Mouse (Mus musculus) forebrain, embryonic 13.5 days (tissue): Measurements from ENCODE around the gene Matn4. TPM values are rescaled to one million over a fixed set of nuclear protein-coding genes. Genes with fewer than 3 reads are reported as not detected.

Source experiments
- ATAC-seq: fragments of 200-750 bp; cut with Nextera tagmentation; 2 replicates; pipeline ENCODE4 v1.8.0; 2017
- H3K27ac ChIP-seq: fragments of 300-500 bp; sonication (generic); 2 replicates; pipeline ENCODE4 v1.5.1; 2015; ENCODE audit warnings: inconsistent platforms, mild to moderate bottlenecking, moderate library complexity
- H3K27me3 ChIP-seq: fragments of 300-500 bp; sonication (generic); 2 replicates; pipeline ENCODE4 v1.6.1; 2015; ENCODE audit warnings: mild to moderate bottlenecking, inconsistent platforms
- H3K36me3 ChIP-seq: fragments of 300-500 bp; sonication (generic); 2 replicates; pipeline ENCODE4 v1.6.1; 2015; ENCODE audit warnings: mild to moderate bottlenecking, inconsistent platforms; ENCODE audit not compliant: poor library complexity, severe bottlenecking
- H3K4me1 ChIP-seq: fragments of 300-500 bp; sonication (generic); 2 replicates; pipeline ENCODE4 v1.6.1; 2015; ENCODE audit warnings: inconsistent platforms
- H3K4me2 ChIP-seq: fragments of 300-500 bp; sonication (generic); 2 replicates; pipeline ENCODE4 v1.6.1; 2015; ENCODE audit warnings: inconsistent platforms, mild to moderate bottlenecking, moderate library complexity
- H3K4me3 ChIP-seq: fragments of 300-500 bp; sonication (generic); 2 replicates; pipeline ENCODE4 v1.5.1; 2015; ENCODE audit warnings: mild to moderate bottlenecking, inconsistent platforms
- H3K9ac ChIP-seq: fragments of 300-500 bp; sonication (generic); 2 replicates; pipeline ENCODE4 v1.6.1; 2015; ENCODE audit warnings: mild to moderate bottlenecking, inconsistent platforms
- H3K9me3 ChIP-seq: fragments of 300-500 bp; sonication (generic); replicated peaks from 2 replicates; pipeline ENCODE4 v1.6.1; 2016; ENCODE audit warnings: inconsistent platforms
- WGBS: fragments of 180-500 bp; shearing (Covaris S2); methylation state at CpG from one replicate; pipeline ENCODE4 v1.1.7; 2015; 5-methylcytosine and 5-hydroxymethylcytosine counted together
- polyA plus RNA-seq: library from polyadenylated mRNA; unstranded; fragments of >200 nt; fragmentation: Nextera tagmentation; extraction: Ambion mirVana; gene quantifications from 2 replicates; pipeline ENCODE4 v1.2.1, GENCODE M21; 2015

Gene Matn4
- polyA plus RNA-seq, 1 experiment from 2014 or later, result 0.15 TPM

- Histone ChIP-seq H3K27me3 (peaks cover 14% of the 10 kb centered on the region), H3K4me3 (peak overlapping the region; percentile 51), H3K4me2 (peak overlapping the region; percentile 93), H3K36me3 (no peaks in the 10 kb centered on the region), H3K27ac (no peak overlapping the region), H3K9me3 (no peaks in the 10 kb centered on the region), H3K4me1 (peaks cover 27% of the 10 kb centered on the region), H3K9ac (peak overlapping the region; percentile 68)
- 0% methylated on average over 26 of the region's 26 CpGs for WGBS
- peak; percentile 95 for ATAC-seq
Observed at GRCm38 (mm10) chr2:164443051-164443437, 38.1 kb upstream of the Matn4 start.

DNA sequence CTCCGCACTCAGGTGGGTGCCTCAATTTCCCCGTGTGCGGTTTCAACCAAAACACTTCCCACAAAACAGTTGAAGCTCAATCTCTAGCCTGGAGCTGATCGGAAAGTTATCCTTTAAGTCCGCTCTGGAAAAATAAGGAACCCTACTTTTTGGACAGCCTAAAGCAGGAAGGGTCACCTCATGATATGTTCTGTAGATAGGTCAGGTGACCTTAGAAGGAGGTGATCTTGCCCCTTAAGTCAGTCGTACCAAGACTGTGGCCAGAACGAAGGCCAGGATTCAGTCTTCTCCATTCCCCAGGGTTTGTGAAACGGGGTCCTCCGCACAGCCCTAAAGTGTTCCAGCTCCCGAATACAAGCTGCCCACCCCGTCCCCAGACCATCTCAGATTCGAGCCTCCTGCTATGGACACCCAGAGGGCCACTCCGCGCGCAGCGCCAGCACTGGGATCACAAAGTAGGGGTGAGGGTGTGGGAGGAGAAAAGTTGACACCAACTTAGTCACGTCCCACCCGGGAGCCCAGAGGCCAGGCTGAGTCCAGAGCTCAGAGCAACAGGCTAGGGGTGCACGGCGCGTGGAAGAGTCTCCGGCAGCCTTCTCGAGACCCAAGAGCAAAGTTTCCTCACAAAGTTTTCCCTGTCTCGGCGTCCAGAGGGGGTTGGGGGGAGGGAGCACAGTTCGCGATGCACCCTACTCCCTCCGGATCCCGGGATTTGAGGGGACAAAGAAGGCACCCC is 37.5 kb upstream of the Matn4 start:
- H3K27ac ChIP-seq, result no peak overlapping the region
- H3K4me1 ChIP-seq, result peaks cover 27% of the 10 kb centered on the region
- peak overlapping the region; percentile 93 for H3K4me2 ChIP-seq
- peak; percentile 40; the same call in 1 of the 2 replicates for ATAC-seq
- peak overlapping the region; percentile 68 for H3K9ac ChIP-seq
- H3K9me3 ChIP-seq, result no peaks in the 10 kb centered on the region
- peak overlapping the region; percentile 51 for H3K4me3 ChIP-seq
- 3% methylated on average over 29 of the region's 29 CpGs for WGBS
- H3K36me3 ChIP-seq, result no peaks in the 10 kb centered on the region
- H3K27me3 ChIP-seq, result peaks cover 14% of the 10 kb centered on the region

DNA sequence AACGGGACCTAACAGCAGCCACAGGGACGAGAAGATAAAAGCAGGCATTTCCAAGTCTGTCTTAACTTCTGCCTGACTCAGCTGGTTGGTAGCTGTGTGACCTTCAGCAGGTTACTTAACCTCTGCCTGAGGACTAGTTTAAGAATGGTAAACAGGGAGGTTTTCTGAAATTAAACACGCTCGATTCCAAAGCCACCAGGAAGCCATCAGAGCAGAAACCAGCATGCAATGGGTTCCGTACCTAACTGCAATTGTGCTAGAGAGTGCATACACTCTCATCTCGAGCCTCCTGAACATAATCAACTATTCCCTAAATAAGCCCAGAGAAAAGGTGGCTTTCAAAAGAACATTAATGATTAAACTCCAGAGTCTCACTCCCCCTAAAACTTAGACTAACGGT is 36.8 kb upstream of the Matn4 start:
- H3K9ac ChIP-seq, result no peak overlapping the region
- H3K4me3 ChIP-seq, result no peak overlapping the region
- no peak overlapping the region for H3K27ac ChIP-seq
- H3K4me1 ChIP-seq, result peaks cover 27% of the 10 kb centered on the region
- H3K9me3 ChIP-seq, result no peaks in the 10 kb centered on the region
- H3K4me2 ChIP-seq, result peak overlapping the region; percentile 93
- ATAC-seq, result no peak
- peaks cover 14% of the 10 kb centered on the region for H3K27me3 ChIP-seq
- H3K36me3 ChIP-seq, result no peaks in the 10 kb centered on the region
- WGBS, result 36% methylated on average over 7 of the region's 7 CpGs

DNA sequence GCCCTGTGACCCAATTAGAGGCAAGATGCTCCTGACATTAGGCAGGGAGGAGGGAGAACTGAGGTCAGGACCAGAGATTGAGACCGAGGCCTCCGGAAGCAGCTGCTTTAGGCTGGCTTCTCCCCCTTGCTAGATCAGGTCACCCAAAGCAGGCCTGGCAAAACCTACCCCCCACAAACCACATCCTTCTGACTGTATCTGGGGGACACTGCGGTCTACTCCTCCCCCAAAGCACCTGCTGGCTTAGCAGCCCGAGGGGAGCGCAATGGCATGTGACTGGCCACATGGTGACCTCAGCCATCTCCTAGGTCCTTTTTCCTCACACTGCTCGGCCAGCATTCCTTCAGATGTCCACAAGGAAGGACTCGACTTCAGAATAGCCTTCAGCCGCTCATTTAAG is 36.2 kb upstream of the Matn4 start:
- Histone ChIP-seq H3K27ac (no peak overlapping the region), H3K4me3 (no peak overlapping the region), H3K9me3 (no peaks in the 10 kb centered on the region), H3K36me3 (no peaks in the 10 kb centered on the region), H3K4me2 (0 out of 2 replicates have a peak overlapping the region, but pooled peaks have one; percentile 4), H3K9ac (no peak overlapping the region), H3K4me1 (peaks cover 27% of the 10 kb centered on the region), H3K27me3 (peaks cover 14% of the 10 kb centered on the region)
- WGBS, result 46% methylated on average over 8 of the region's 8 CpGs
- no peak for ATAC-seq

DNA sequence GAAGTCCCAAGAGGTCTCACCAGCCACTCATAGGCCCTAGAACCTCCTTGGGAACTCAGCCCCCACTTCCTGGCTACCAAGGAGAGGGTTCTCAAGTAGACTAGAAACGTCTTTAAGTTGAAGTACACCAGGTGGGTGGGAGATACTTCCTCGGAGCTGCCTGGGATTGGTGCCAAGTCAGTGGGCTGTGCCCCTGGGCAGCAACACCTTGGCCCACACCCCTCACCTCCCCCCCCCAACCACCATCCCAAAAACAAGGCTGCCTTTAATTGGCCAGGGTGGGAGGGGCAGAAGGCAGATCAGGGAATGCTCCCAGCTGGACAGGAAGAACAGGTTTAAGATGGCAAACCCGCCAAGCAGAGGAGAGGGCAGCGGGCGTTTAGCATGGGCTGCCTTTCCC is 35.4 kb upstream of the Matn4 start:
- no peak overlapping the region for H3K4me3 ChIP-seq
- no peaks in the 10 kb centered on the region for H3K9me3 ChIP-seq
- H3K27ac ChIP-seq, result no peak overlapping the region
- 77% methylated on average over 5 of the region's 5 CpGs for WGBS
- H3K9ac ChIP-seq, result no peak overlapping the region
- H3K27me3 ChIP-seq, result peaks cover 14% of the 10 kb centered on the region
- no peaks in the 10 kb centered on the region for H3K36me3 ChIP-seq
- peaks cover 27% of the 10 kb centered on the region for H3K4me1 ChIP-seq
- no peak for ATAC-seq
- no peak overlapping the region for H3K4me2 ChIP-seq

GRCm38 (mm10) chr2:164439001-164439421 is 34.1 kb upstream of the Matn4 start:
- H3K27ac ChIP-seq, result no peak overlapping the region
- peaks cover 27% of the 10 kb centered on the region for H3K4me1 ChIP-seq
- H3K4me2 ChIP-seq, result no peak overlapping the region
- WGBS, result 58% methylated on average over 3 of the region's 3 CpGs
- H3K4me3 ChIP-seq, result no peak overlapping the region
- H3K27me3 ChIP-seq, result peaks cover 14% of the 10 kb centered on the region
- H3K9me3 ChIP-seq, result no peaks in the 10 kb centered on the region
- no peak overlapping the region for H3K9ac ChIP-seq
- ATAC-seq, result no peak
- no peaks in the 10 kb centered on the region for H3K36me3 ChIP-seq

DNA sequence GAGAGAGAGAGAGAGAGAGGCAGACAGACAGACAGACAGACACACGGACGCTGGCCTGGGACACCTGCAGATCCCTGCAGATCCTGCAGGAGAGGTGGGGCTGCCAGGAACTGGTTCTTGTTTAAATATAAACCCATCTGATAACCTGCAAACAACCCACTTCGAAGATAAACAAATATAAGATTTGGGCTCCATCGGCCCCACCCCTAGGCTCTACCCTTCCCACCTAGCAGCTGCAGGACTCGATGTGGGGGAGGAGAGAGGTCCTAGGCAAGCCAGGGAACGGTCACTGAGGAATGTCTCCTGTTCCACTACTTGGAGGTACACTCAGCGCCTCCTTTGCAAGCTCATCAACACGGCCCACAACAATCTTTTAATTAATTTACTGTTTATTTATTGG is 33.3 kb upstream of the Matn4 start:
- WGBS, result 69% methylated on average over 8 of the region's 8 CpGs
- Histone ChIP-seq H3K4me2 (no peak overlapping the region), H3K27ac (no peak overlapping the region), H3K9ac (no peak overlapping the region), H3K9me3 (no peaks in the 10 kb centered on the region), H3K27me3 (peaks cover 14% of the 10 kb centered on the region), H3K4me3 (no peak overlapping the region), H3K36me3 (no peaks in the 10 kb centered on the region), H3K4me1 (peaks cover 22% of the 10 kb centered on the region)
- ATAC-seq, result no peak

DNA sequence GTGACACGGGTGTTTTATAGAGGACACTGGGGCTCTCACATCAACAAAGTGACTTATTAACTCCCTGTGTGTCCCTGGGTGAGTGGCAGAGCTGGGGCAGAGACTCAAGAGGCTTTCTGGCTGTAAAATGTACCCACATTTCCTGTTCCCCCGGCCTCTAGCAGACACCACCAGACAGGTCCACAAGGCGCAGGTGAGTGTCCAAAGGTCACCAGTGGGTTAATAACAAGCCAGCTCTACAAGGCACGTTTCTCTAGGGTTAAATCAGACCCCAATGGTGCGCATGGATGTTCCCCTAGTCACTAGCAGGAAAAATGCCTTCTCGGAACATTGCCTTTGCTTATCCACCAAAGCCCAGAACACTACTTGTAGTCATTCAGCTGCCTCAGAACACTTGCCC is 32.8 kb upstream of the Matn4 start:
- Histone ChIP-seq H3K4me1 (peaks cover 16% of the 10 kb centered on the region), H3K27ac (no peak overlapping the region), H3K27me3 (peaks cover 14% of the 10 kb centered on the region), H3K9ac (no peak overlapping the region), H3K4me2 (no peak overlapping the region), H3K4me3 (no peak overlapping the region), H3K9me3 (no peaks in the 10 kb centered on the region), H3K36me3 (no peaks in the 10 kb centered on the region)
- WGBS, result 82% methylated on average over 6 of the region's 6 CpGs
- ATAC-seq, result no peak

GRCm38 (mm10) chr2:164436961-164437360 is 32.0 kb upstream of the Matn4 start:
- peaks cover 9% of the 10 kb centered on the region for H3K4me1 ChIP-seq
- H3K36me3 ChIP-seq, result no peaks in the 10 kb centered on the region
- peaks cover 11% of the 10 kb centered on the region for H3K27me3 ChIP-seq
- WGBS, result 57% methylated on average over 3 of the region's 3 CpGs
- H3K4me2 ChIP-seq, result no peak overlapping the region
- H3K9me3 ChIP-seq, result no peaks in the 10 kb centered on the region
- H3K4me3 ChIP-seq, result no peak overlapping the region
- ATAC-seq, result no peak
- H3K27ac ChIP-seq, result no peak overlapping the region
- H3K9ac ChIP-seq, result no peak overlapping the region

DNA sequence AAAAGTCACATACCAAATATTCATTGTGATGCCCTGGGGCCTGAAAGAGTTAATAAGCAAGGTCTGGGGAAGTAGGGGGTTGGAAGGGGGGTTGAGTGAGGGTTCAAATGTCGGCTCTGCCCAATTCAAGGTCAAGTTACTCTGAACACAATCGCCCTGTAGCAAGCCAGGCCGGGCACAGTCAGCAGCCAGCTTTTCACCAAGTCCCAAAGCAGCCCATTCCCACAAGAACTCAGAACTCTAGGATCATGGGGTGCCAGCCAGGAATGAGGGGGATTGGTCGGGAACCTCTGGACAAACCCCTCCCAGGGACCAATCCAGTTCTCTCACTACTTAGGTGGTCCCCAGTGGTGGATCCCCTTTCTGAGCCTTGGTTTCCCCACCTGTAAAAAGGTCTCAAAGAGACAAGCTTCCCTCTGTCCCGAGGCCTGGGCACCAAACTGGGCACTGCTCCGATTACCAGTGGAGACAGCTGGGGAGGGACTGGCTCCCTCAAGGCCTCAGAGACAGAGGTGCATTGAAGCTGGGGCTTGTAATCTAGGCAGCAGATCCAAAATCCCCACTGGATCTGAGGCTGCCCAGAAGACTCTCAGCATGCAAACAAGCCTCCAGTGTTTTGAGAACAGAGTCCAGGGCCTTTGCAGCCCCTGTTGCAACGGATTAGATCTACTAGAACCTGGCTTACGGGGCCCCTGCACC is 31.4 kb upstream of the Matn4 start:
- Histone ChIP-seq H3K9ac (no peak overlapping the region), H3K4me3 (no peak overlapping the region), H3K27me3 (peaks cover 5% of the 10 kb centered on the region; the same call in 1 of the 2 replicates), H3K9me3 (no peaks in the 10 kb centered on the region), H3K27ac (no peak overlapping the region), H3K4me2 (no peak overlapping the region), H3K4me1 (peaks cover 3% of the 10 kb centered on the region; the same call in 1 of the 2 replicates), H3K36me3 (no peaks in the 10 kb centered on the region)
- WGBS, result 25% methylated on average over 8 of the region's 8 CpGs
- ATAC-seq, result no peak

DNA sequence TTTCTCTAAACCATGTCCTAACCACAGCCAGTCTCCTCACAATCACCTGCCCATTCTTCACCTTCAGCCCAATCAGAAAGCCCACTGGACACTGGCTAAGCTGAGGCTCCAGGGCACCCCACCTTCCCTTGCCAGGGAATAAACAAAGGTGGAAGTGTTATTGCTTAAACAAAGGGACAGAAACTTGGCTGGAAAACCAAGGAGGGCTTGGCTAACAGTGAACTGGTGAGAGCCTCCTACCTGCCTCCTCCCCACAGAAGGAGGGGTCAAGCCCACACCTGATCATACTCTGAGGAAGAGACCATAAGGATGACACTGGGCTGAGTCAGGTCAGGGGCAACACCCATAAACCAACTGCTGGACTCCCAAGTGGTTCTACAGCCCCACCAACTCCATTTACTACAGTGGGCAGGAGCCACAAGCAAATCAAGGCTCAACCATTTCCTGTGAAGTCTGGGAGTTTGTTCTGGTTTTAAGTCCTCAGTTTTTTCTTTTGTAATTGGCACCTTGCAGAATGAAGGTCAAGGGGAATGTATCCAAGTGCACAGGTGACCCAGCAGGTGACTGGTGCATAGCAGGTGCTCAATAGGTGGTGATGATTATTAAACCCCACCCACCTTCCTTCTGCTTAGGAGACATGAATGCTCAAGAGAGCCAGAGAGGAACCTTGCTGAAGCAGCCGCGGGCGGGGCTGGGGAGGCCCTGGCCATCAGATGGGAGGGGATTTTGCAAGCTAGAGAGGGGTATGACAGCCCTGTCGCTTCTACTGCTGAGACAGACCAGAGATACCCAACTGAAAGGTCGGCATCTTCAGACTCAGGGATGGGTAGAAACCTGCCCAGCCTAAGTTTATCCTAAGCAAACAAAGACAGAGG is 30.5 kb upstream of the Matn4 start:
- H3K9me3 ChIP-seq, result no peaks in the 10 kb centered on the region
- no peaks in the 10 kb centered on the region for H3K36me3 ChIP-seq
- no peak for ATAC-seq
- H3K4me2 ChIP-seq, result no peak overlapping the region
- H3K4me1 ChIP-seq, result peaks cover 3% of the 10 kb centered on the region; the same call in 1 of the 2 replicates
- no peak overlapping the region for H3K27ac ChIP-seq
- H3K9ac ChIP-seq, result no peak overlapping the region
- H3K4me3 ChIP-seq, result no peak overlapping the region
- H3K27me3 ChIP-seq, result no peaks in the 10 kb centered on the region
- 59% methylated on average over 5 of the region's 5 CpGs for WGBS

- Histone ChIP-seq H3K4me3 (no peak overlapping the region), H3K9me3 (no peaks in the 10 kb centered on the region), H3K4me2 (no peak overlapping the region), H3K4me1 (peaks cover 3% of the 10 kb centered on the region; the same call in 1 of the 2 replicates), H3K27ac (no peak overlapping the region), H3K36me3 (no peaks in the 10 kb centered on the region), H3K27me3 (no peaks in the 10 kb centered on the region), H3K9ac (no peak overlapping the region)
- no peak for ATAC-seq
- 95% methylated on average over 3 of the region's 3 CpGs for whole genome bisulfite sequencing
Observed at GRCm38 (mm10) chr2:164434681-164435080, 29.7 kb upstream of the Matn4 start.
